Mouse (Mus musculus) lung, adult 2 months (tissue): Measurements from ENCODE around the gene Bspry.

Experiments used
- CTCF ChIP-seq: fragments of 200-500 bp; IDR thresholded peaks from 2 replicates; pipeline ENCODE4 v1.5.1; 2011; ENCODE audit warnings: mild to moderate bottlenecking, low read length, control low read depth; ENCODE audit not compliant: insufficient read depth
- POLR2A ChIP-seq: fragments of 200-500 bp; IDR thresholded peaks from 2 replicates; pipeline ENCODE4 v1.6.1; 2011; ENCODE audit warnings: low read depth, mild to moderate bottlenecking, control low read depth, low read length, borderline replicate concordance; ENCODE audit errors: extremely low read depth

DNA sequence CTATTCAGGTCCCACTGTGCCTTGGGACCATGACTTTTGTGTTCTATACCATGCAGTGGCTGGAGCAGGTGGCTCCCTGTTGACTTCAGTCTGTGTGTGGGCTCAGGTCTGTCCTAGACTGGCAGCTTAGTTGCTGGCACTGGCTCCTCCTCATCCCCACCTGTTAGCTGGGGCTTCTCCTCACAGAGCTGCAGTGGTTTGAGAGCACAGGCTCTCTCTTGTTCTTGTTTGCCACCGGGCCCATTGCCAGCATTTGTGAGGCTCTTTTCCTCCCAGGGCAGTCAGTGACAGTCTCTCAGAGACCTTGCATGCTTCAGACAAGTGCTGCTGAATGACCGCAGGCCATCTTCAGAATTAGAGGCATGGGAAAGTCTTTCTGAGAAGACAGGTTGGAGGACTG, 12.8 kb downstream of the Bspry start:
- TF ChIP-seq CTCF (no peak), POLR2A (no peak)
